Mouse (Mus musculus) neural tube, embryonic 10.5 days (tissue): ENCODE measurements around the gene Med12.
"Not testable (repeated sequence)": the region's sequence is repeated elsewhere in the genome, so short reads cannot be mapped to it uniquely, and the experiment has no call there.

Source experiments
- DNase-seq: peaks from one replicate; pipeline ENCODE4 v3.0.0-alpha.2; 2017; ENCODE audit warnings: low spot score; ENCODE audit errors: extremely low spot score

Med12 gene

GRCm38 (mm10) chrX:101299473-101300426 lies 25.9 kb downstream of the Med12 start:
- peak; percentile 27 for DNase-seq

GRCm38 (mm10) chrX:101300427-101301030 lies 26.7 kb downstream of the Med12 start:
- peak; percentile 24 for DNase-seq

- no peak for DNase-seq
Measured at GRCm38 (mm10) chrX:101301654-101302053, 27.8 kb downstream of the Med12 start.

- DNase-seq, result no peak
Measured at GRCm38 (mm10) chrX:101304646-101305045, 30.8 kb downstream of the Med12 start.

- DNase-seq, result no peak
Measured at GRCm38 (mm10) chrX:101309299-101309698, 35.5 kb downstream of the Med12 start.

- no peak for DNase-seq
Measured at GRCm38 (mm10) chrX:101313625-101314359, 40.0 kb downstream of the Med12 start.

GRCm38 (mm10) chrX:101319775-101320174 lies 45.9 kb downstream of the Med12 start:
- DNase-seq, result no peak

GRCm38 (mm10) chrX:101325989-101326899 lies 52.4 kb downstream of the Med12 start:
- DNase-seq, result no peak

GRCm38 (mm10) chrX:101329372-101330028 lies 55.7 kb downstream of the Med12 start:
- peak; percentile 58 for DNase-seq

- no peak for DNase-seq
Measured at GRCm38 (mm10) chrX:101332031-101332374, 58.2 kb downstream of the Med12 start.

GRCm38 (mm10) chrX:101332375-101333211 lies 58.8 kb downstream of the Med12 start:
- peak; percentile 77 for DNase-seq

- peak; percentile 27 for DNase-seq
Measured at GRCm38 (mm10) chrX:101334606-101335005, 60.8 kb downstream of the Med12 start.

GRCm38 (mm10) chrX:101338666-101339065 lies 64.8 kb downstream of the Med12 start:
- DNase-seq, result no peak

GRCm38 (mm10) chrX:101342837-101343236 lies 69.0 kb downstream of the Med12 start:
- DNase-seq, result not testable (repeated sequence)

- no peak for DNase-seq
Measured at GRCm38 (mm10) chrX:101345456-101345855, 71.6 kb downstream of the Med12 start.

GRCm38 (mm10) chrX:101346475-101346874 lies 72.6 kb downstream of the Med12 start:
- no peak for DNase-seq
